Mouse (Mus musculus) cerebellum, adult 2 months (tissue): ENCODE results near the gene Rbms3.

ENCODE experiments used
- CTCF ChIP-seq: fragments of 200-500 bp; IDR thresholded peaks from 2 replicates; pipeline ENCODE4 v1.5.1; 2011; ENCODE audit warnings: low read depth, mild to moderate bottlenecking, control low read depth, low read length, moderate library complexity, borderline replicate concordance; ENCODE audit not compliant: insufficient read depth
- POLR2A ChIP-seq: fragments of 200-500 bp; IDR thresholded peaks from 2 replicates; pipeline ENCODE4 v1.6.1; 2011; ENCODE audit warnings: low read length, control low read depth, borderline replicate concordance; ENCODE audit not compliant: insufficient read depth

DNA sequence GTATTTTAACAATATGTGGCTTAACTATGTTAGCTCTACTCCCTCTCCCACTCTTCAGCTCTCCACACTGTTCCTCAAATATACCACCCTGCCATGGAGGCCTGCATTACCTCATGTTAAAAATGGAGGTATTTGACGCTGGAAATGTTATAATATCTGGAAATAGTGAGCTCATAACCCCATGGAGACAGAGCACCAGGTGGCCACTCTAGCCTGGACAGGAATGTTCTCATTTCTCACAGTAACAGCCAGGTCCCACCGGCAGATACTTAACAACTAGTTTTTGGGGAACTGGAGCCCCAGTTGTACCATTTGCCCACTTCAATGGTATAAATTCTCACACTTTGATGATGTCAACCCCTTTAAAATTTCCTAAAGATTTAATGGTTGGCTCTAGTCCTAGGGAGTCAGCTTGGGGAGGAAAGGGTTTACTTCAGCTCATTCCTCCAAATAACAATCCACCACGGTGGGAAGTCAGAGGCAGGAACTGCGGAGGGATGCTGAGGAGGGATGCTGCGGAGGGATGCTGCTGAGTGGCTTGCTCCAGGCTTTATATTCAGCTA lies 9.0 kb upstream of the Rbms3 start:
- no peak for TF ChIP-seq POLR2A
- TF ChIP-seq CTCF, result no peak
